Mouse (Mus musculus) ES-Bruce4 (cell line): ENCODE measurements around the gene Plekhg6. TPM values are rescaled to one million over a fixed set of nuclear protein-coding genes. Genes with fewer than 3 reads are reported as not detected.
A peak's percentile ranks its signal among the peaks of the same experiment; 100 is the strongest.

Experiments
- H3K27ac ChIP-seq: 2 replicates; pipeline ENCODE4 v1.5.1; 2012; ENCODE audit warnings: low read length, inconsistent platforms; ENCODE audit not compliant: insufficient read depth
- H3K27me3 ChIP-seq: 2 replicates; pipeline ENCODE4 v1.6.1; 2012; ENCODE audit warnings: mild to moderate bottlenecking, low read length, inconsistent platforms; ENCODE audit not compliant: control insufficient read depth, poor library complexity, insufficient read depth, severe bottlenecking
- H3K36me3 ChIP-seq: 2 replicates; pipeline ENCODE4 v1.6.1; 2012; ENCODE audit warnings: inconsistent platforms, mild to moderate bottlenecking, low read length, moderate library complexity; ENCODE audit not compliant: control insufficient read depth, poor library complexity, insufficient read depth, severe bottlenecking
- H3K4me1 ChIP-seq: one replicate; pipeline ENCODE4 v1.8.1; 2011; ENCODE audit warnings: low read length; ENCODE audit not compliant: control insufficient read depth, insufficient read depth
- H3K4me3 ChIP-seq: 2 replicates; pipeline ENCODE4 v1.5.1; 2011; ENCODE audit warnings: low read depth, mild to moderate bottlenecking, low read length
- H3K9ac ChIP-seq: 2 replicates; pipeline ENCODE4 v1.6.1; 2012; ENCODE audit warnings: low read depth, mild to moderate bottlenecking, inconsistent platforms; ENCODE audit not compliant: poor library complexity, severe bottlenecking
- H3K9me3 ChIP-seq: replicated peaks from 2 replicates; pipeline ENCODE4 v1.6.1; 2012; ENCODE audit warnings: mild to moderate bottlenecking, low read length, inconsistent platforms; ENCODE audit not compliant: control insufficient read depth, poor library complexity, insufficient read depth, severe bottlenecking
- CTCF ChIP-seq: IDR thresholded peaks from one replicate; pipeline ENCODE4 v1.8.1; 2011; ENCODE audit warnings: low read depth, low read length
- EP300 ChIP-seq: IDR thresholded peaks from 2 replicates; pipeline ENCODE4 v1.6.1; 2011; ENCODE audit warnings: low read depth, low read length; ENCODE audit not compliant: insufficient read depth
- POLR2A ChIP-seq: IDR thresholded peaks from one replicate; pipeline ENCODE4 v1.8.1; 2011; ENCODE audit warnings: low read length; ENCODE audit not compliant: insufficient read depth
- polyA plus RNA-seq: library from polyadenylated mRNA; stranded (reverse); fragments of >200 nt; gene quantifications from 2 replicates; pipeline ENCODE4 v1.2.4, GENCODE M21; 2011; ENCODE audit warnings: low read depth; ENCODE audit not compliant: missing spikeins, insufficient read depth, insufficient read length

Gene Plekhg6
- polyA plus RNA-seq, 1 experiment: 2.5 TPM

DNA sequence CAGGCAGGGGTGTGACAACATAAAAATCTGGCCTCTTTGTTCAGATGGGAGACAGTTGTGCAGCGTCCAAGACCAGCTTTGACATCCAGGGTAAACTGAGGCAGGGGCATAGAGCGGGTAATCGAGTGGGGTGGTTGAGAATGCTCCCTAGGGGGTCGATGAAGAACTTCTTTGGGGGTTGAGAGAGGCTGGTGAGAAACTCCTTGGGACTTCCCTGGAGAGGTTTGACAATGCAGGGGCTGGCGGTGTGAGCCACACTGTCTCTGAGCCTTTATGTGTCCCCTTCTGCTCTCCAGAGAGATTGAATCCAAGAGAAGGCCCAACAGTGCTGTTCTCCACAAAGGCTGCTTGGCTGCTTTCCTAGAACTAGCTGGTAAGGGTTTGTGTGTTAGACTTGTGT is 9.3 kb upstream of the Plekhg6 start:
- H3K9me3 ChIP-seq: no peaks in the 10 kb centered on the region
- no peak overlapping the region for H3K4me3 ChIP-seq
- H3K36me3 ChIP-seq: no peaks in the 10 kb centered on the region
- H3K27me3 ChIP-seq: no peaks in the 10 kb centered on the region
- TF ChIP-seq CTCF: no peak
- no peak for TF ChIP-seq EP300
- TF ChIP-seq POLR2A: no peak
- no peaks in the 10 kb centered on the region for H3K4me1 ChIP-seq
- no peak overlapping the region for H3K27ac ChIP-seq
- no peak overlapping the region for H3K9ac ChIP-seq

DNA sequence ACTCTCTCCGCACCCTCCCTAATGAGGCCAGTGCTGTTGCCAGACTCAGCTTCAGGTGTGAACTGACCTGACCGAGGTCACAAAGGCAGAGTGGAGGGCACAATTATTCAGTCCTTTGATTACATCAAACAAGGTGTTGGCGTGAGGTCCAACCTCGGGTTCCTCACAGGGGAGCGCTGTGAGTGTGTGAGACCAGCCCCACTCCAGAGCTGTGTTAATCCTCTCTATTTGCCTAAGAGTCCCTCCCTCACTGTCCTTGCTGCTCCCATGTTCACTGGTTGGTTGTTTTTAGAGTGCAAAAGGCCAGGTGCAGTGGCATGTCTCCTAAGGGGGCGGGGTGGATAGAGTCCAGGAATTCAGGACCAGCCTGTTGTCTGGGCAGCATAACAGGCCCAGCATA is 5.5 kb upstream of the Plekhg6 start:
- Histone ChIP-seq H3K4me3 (no peak overlapping the region), H3K9me3 (no peaks in the 10 kb centered on the region), H3K27me3 (no peaks in the 10 kb centered on the region), H3K4me1 (no peaks in the 10 kb centered on the region), H3K9ac (no peak overlapping the region), H3K36me3 (no peaks in the 10 kb centered on the region), H3K27ac (no peak overlapping the region)
- TF ChIP-seq CTCF (no peak), POLR2A (no peak), EP300 (no peak)

DNA sequence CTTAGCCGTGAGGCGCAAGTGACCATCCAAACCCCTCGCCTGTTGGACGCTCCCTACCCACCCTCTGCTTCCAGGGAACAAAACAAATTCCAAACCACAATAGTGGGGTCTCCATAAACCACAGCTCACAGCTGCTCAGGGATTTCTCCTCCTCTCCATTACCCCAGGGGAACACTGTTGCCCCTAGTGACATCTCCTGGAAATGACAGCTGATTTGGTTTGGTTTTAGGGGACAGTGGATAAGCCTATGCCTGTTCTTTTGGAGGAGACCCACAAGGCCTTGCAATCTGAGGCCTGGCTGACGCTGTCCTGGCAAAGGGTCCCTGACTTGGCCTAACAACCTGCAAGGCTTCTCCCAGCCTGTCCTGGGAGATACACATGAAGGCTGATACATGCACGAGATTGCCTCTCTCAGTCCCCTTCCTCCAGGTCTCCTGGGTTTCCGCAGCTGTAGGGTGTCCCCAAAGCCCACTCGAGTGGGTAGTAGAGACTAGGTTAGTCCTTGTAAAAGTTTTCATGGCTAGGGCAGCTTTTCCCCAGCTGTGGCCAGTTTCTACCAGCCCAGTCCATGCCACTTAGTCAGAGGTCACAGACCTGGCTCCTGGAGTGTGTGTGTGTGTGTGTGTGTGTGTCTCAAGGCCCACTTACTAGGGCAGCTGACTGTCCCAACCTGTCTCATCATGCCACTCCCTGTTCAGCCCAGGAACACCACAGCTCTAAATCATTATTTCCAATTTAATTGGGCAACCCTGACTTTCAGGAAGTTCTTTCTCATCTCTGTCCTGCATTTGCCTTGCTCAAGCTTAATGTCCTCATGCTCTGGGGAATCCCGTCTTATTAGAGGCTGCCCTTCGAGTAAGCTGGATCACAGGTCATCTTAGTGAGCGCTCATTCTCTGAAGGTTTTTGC is 4.7 kb upstream of the Plekhg6 start:
- H3K4me3 ChIP-seq: no peak overlapping the region
- H3K9ac ChIP-seq: no peak overlapping the region
- no peaks in the 10 kb centered on the region for H3K36me3 ChIP-seq
- H3K27me3 ChIP-seq: no peaks in the 10 kb centered on the region
- TF ChIP-seq CTCF: no peak
- TF ChIP-seq POLR2A: no peak
- TF ChIP-seq EP300: no peak
- H3K4me1 ChIP-seq: no peaks in the 10 kb centered on the region
- H3K9me3 ChIP-seq: no peaks in the 10 kb centered on the region
- no peak overlapping the region for H3K27ac ChIP-seq

DNA sequence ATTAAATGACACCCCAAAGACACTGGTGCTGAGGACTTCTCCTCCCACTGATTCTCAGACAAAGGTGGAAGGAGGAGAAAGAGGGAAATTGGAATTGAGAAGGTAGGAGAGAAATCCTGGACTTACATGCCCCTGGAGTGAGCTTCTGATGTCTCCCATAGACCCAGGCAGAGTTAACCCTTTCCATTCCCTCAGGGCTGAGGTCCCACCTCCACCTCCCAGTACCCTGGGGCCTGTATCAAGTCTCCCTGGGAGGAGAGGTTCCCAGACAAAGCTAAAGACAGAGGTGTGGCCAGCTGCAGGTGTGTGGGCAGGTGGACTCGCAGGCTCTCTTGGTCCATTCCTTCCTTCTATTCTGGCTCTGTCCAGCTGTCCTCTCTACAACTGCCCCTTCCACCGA is 1.4 kb upstream of the Plekhg6 start:
- no peak overlapping the region for H3K4me3 ChIP-seq
- no peak overlapping the region for H3K9ac ChIP-seq
- H3K9me3 ChIP-seq: no peaks in the 10 kb centered on the region
- no peaks in the 10 kb centered on the region for H3K36me3 ChIP-seq
- no peak for TF ChIP-seq POLR2A
- no peak for TF ChIP-seq EP300
- TF ChIP-seq CTCF: no peak
- no peaks in the 10 kb centered on the region for H3K27me3 ChIP-seq
- H3K27ac ChIP-seq: no peak overlapping the region
- peaks cover 3% of the 10 kb centered on the region for H3K4me1 ChIP-seq

DNA sequence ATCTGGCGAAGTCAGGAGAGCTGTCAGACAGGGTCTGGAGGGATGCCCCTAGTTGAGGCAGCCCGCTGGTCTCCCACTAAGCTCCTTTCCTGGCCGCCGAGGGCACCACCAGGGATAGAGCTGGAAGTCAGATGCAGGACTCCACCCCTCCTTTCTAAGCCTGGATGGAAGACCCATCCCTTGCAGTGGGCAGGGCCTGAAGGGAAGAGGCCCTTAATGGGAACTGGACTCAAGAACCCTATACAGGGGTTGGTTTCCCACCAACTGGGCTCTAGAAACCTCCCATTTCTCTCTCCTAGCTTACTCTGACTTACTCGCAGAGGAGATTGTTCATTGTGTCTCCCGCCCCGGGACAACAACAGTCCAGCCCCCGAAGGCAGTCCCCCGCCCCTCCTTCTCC is 812 bp downstream of the Plekhg6 start:
- Histone ChIP-seq H3K27ac (no peak overlapping the region), H3K4me1 (peaks cover 3% of the 10 kb centered on the region), H3K9ac (0 out of 2 replicates have a peak overlapping the region, but pooled peaks have one; percentile 2), H3K4me3 (peak overlapping the region; percentile 43), H3K27me3 (no peaks in the 10 kb centered on the region), H3K36me3 (no peaks in the 10 kb centered on the region), H3K9me3 (no peaks in the 10 kb centered on the region)
- no peak for TF ChIP-seq EP300
- no peak for TF ChIP-seq POLR2A
- TF ChIP-seq CTCF: no peak

DNA sequence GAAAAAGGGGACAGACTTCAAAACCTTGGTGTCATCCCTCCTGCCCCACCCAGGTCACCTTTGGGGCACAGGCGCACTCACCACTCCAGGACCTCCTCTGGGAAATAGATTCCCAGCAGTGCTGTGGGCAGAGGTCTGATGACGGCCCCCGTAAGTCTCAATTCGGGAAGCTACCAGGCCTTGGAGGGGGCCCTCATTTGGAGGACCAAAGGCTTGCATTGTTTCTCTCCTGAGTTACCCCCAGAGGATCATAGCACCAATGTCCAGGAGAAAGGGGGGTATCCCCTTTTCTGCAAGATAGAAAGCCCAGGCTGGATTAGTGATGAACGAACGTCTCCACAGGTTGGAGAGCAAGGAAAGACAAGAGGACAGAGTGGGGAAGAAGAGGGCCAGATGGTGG is 2.0 kb downstream of the Plekhg6 start:
- no peak overlapping the region for H3K27ac ChIP-seq

More for the DNA sequence above, 2.0 kb downstream of the Plekhg6 start:
- no peak overlapping the region for H3K9ac ChIP-seq
- H3K36me3 ChIP-seq: no peaks in the 10 kb centered on the region
- H3K4me1 ChIP-seq: peaks cover 7% of the 10 kb centered on the region
- H3K27me3 ChIP-seq: no peaks in the 10 kb centered on the region
- H3K4me3 ChIP-seq: no peak overlapping the region
- no peak for TF ChIP-seq POLR2A
- no peak for TF ChIP-seq CTCF
- TF ChIP-seq EP300: no peak
- no peaks in the 10 kb centered on the region for H3K9me3 ChIP-seq
